ENCODE assay signal across 7 mouse cellular contexts in genomic region chrX:140542938-140543673, GRCm38 (mm10). TPM values are rescaled to one million over a fixed set of nuclear protein-coding genes. Genes with fewer than 3 reads are reported as not detected.
A peak's percentile ranks its signal among the peaks of the same experiment; 100 is the strongest.
DNase-seq lines count a peak whose midpoint lies in the region; ATAC-seq and TF ChIP-seq lines count a peak whose summit lies in the region.

No protein-coding gene starts in this region.

- H3K27ac ChIP-seq in intestine, postnatal 0 days (ENCODE audit: low read depth, low read length), result peak overlapping the region; percentile 93
- H3K27ac ChIP-seq in midbrain, embryonic 11.5 days (ENCODE audit: low read depth, low read length), result peak overlapping the region; percentile 81
- peak overlapping the region; percentile 99 for H3K27ac ChIP-seq in small intestine, adult 2 months (ENCODE audit: insufficient read depth, low read depth, low read length)

- no peaks in the 10 kb centered on the region for H3K27me3 ChIP-seq in intestine, postnatal 0 days (replicated peaks; ENCODE audit: control insufficient read depth, insufficient read depth, low read length)
- peaks cover 34% of the 10 kb centered on the region for H3K27me3 ChIP-seq in midbrain, embryonic 11.5 days (ENCODE audit: control insufficient read depth, insufficient read depth, low read length)
- no peaks in the 10 kb centered on the region for H3K27me3 ChIP-seq in small intestine, adult 2 months (ENCODE audit: control insufficient read depth, insufficient read depth, low read length)

- peak; percentile 83 for TF ChIP-seq POLR2A in small intestine, adult 2 months (IDR thresholded peaks at IDR 0.05; ENCODE audit: low read depth, low read length)

- H3K9ac ChIP-seq in intestine, postnatal 0 days (ENCODE audit: low read depth, low read length), result peak overlapping the region; percentile 78
- H3K9ac ChIP-seq in midbrain, embryonic 11.5 days (ENCODE audit: low read length), result peak overlapping the region; percentile 73

- TF ChIP-seq CTCF in intestine, postnatal 0 days (IDR thresholded peaks at IDR 0.05; ENCODE audit: low read depth), result peak; percentile 36; the same call in 1 of the 2 replicates
- peak; percentile 15; the same call in 1 of the 2 replicates for TF ChIP-seq CTCF in small intestine, adult 2 months (IDR thresholded peaks at IDR 0.05; ENCODE audit: extremely low read depth, insufficient read length, insufficient replicate concordance, low read depth, low read length)

- intact Hi-C loops in left cerebral cortex, postnatal 4 days (cut with DNase I), result no loop called here

- no peaks in the 10 kb centered on the region for H3K4me1 ChIP-seq in intestine, postnatal 0 days (replicated peaks; ENCODE audit: control insufficient read depth, insufficient read depth, low read length)
- peaks cover 9% of the 10 kb centered on the region; the same call in 1 of the 2 replicates for H3K4me1 ChIP-seq in midbrain, embryonic 11.5 days (ENCODE audit: control insufficient read depth, insufficient read depth, low read length)
- peaks cover 10% of the 10 kb centered on the region; the same call in 1 of the 2 replicates for H3K4me1 ChIP-seq in small intestine, adult 2 months (ENCODE audit: control insufficient read depth, insufficient read depth, insufficient read length, low read length)

- ATAC-seq in intestine, postnatal 0 days, result peak; percentile 73
- peak; percentile 81 for ATAC-seq in midbrain, embryonic 11.5 days (ENCODE audit: low FRiP score)

- H3K36me3 ChIP-seq in intestine, postnatal 0 days (ENCODE audit: control insufficient read depth, insufficient read depth), result no peaks in the 10 kb centered on the region
- no peaks in the 10 kb centered on the region for H3K36me3 ChIP-seq in midbrain, embryonic 11.5 days (ENCODE audit: control insufficient read depth, insufficient read depth, low read length)
- peaks cover 11% of the 10 kb centered on the region for H3K36me3 ChIP-seq in small intestine, adult 2 months (ENCODE audit: control insufficient read depth, insufficient read depth, low read length)

- DNase-seq in adrenal gland, postnatal 10 days, result peak; percentile 84
- DNase-seq in embryo, embryonic 9.5 days (ENCODE audit: extremely low spot score), result peak; percentile 69
- DNase-seq in gastrocnemius, postnatal 4 days (ENCODE audit: low spot score in 2 of 2), result peak; percentile 30 to 57
- DNase-seq in left cerebral cortex, postnatal 4 days, result peak; percentile 41
- peak; percentile 96 for DNase-seq in midbrain, embryonic 11.5 days (ENCODE audit: low spot score, missing footprints)

- WGBS in intestine, postnatal 0 days, result 29% methylated on average over 18 of the region's 18 CpGs
- 31% methylated on average over 18 of the region's 18 CpGs for WGBS in midbrain, embryonic 11.5 days
- WGBS in small intestine, adult 2 months, result 18% methylated on average over 18 of the region's 18 CpGs

- peak overlapping the region; percentile 64 for H3K4me2 ChIP-seq in intestine, postnatal 0 days (replicated peaks; ENCODE audit: low read depth)
- H3K4me2 ChIP-seq in midbrain, embryonic 11.5 days, result peak overlapping the region; percentile 58

- H3K4me3 ChIP-seq in intestine, postnatal 0 days (ENCODE audit: low read depth, low read length), result peak overlapping the region; percentile 56
- H3K4me3 ChIP-seq in midbrain, embryonic 11.5 days (ENCODE audit: low read depth, low read length), result peak overlapping the region; percentile 45
- peak overlapping the region; percentile 93 for H3K4me3 ChIP-seq in small intestine, adult 2 months (ENCODE audit: low read depth, low read length)

- no peaks in the 10 kb centered on the region for H3K9me3 ChIP-seq in intestine, postnatal 0 days (ENCODE audit: control insufficient read depth)
- H3K9me3 ChIP-seq in midbrain, embryonic 11.5 days (ENCODE audit: control insufficient read depth, low read length), result no peaks in the 10 kb centered on the region

RNA-seq across cellular contexts. Expression of gene Tsc22d3, which starts 57.4 kb away (rescaled TPM):
- total RNA-seq in adrenal gland, postnatal 10 days (2021), result 100 to 1,000 TPM in 1 of 2 experiments, 10 to 100 TPM in 1; 89.8 to 171 TPM
- total RNA-seq in gastrocnemius, postnatal 4 days (2021), result 100 to 1,000 TPM in 1 of 2 experiments, 10 to 100 TPM in 1; 97.2 to 105 TPM
- 64.4 and 80.3 TPM in 2 replicates for polyA plus RNA-seq in intestine, postnatal 0 days (2015; fragmentation: Nextera tagmentation; extraction: Ambion mirVana)
- total RNA-seq in left cerebral cortex, postnatal 4 days (2021), result 10 to 100 TPM; 49.2 to 53.1 TPM
- polyA plus RNA-seq in midbrain, embryonic 11.5 days (2014; fragmentation: Nextera tagmentation; extraction: Ambion mirVana), result 165 and 166 TPM in 2 replicates
- 23.1 and 58.3 TPM in 2 replicates for polyA plus RNA-seq in small intestine, adult 2 months (2012; rRNA removed)

Comparison
In these comparisons a context has a peak if more than half of its experiments do, and no peak if none do; other contexts are left out.
1. Peak in every context shown above with its lines: DNase-seq, ATAC-seq, H3K4me3 ChIP-seq and H3K27ac ChIP-seq.
2. DNase-seq: peak in every context shown above with its lines; median percentile 96 in midbrain, embryonic 11.5 days; 84 in adrenal gland, postnatal 10 days; 69 in embryo, embryonic 9.5 days; 44 in gastrocnemius, postnatal 4 days; 41 in left cerebral cortex, postnatal 4 days.